Mouse (Mus musculus) brain, embryonic 14.5 days (tissue): Measurements from ENCODE around the gene Dock1. TPM values are rescaled to one million over a fixed set of nuclear protein-coding genes. Genes with fewer than 3 reads are reported as not detected.

ENCODE experiments used
- DNase-seq: peaks from one replicate; pipeline ENCODE4 v3.0.0-alpha.2; 2011; ENCODE audit warnings: low read depth
- CTCF ChIP-seq: fragments of 200-500 bp; IDR thresholded peaks from 2 replicates; pipeline ENCODE4 v1.5.1; 2012; ENCODE audit warnings: inconsistent platforms, mild to moderate bottlenecking, moderate library complexity, borderline replicate concordance; ENCODE audit not compliant: insufficient read depth, insufficient read length; ENCODE audit errors: extremely low read depth
- POLR2A ChIP-seq: fragments of 200-500 bp; IDR thresholded peaks from 2 replicates; pipeline ENCODE4 v1.6.1; 2012; ENCODE audit warnings: mild to moderate bottlenecking, inconsistent platforms, borderline replicate concordance; ENCODE audit not compliant: poor library complexity, insufficient read depth, insufficient read length, severe bottlenecking; ENCODE audit errors: extremely low read depth
- polyA plus RNA-seq: library from polyadenylated mRNA; depleted of rRNA; stranded (reverse); fragments of >200 nt; gene quantifications from 2 replicates; pipeline ENCODE4 v1.2.3, GENCODE M21; 2012

The Dock1 gene
- polyA plus RNA-seq, 1 experiment = 10.8 TPM

DNA sequence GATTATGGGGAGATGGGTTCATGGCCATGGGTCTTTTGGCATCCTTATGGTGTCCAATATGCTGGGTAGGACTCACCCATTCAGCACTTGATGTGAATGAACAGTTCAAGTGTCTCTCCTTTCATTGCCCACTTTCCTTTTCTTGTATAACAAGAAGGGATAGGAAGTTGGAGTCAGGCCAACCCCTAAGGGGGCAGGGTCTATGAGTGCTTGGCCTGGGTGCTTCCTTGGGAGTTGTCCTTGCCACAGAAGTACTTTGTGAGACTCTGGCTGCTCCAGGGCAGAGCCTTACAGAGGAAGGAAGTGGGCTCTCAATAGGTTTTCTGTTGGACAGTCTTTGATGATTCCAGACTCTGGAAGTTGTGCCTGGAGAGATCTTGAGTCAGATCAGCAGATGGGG is 58.9 kb downstream of the Dock1 start:
- DNase-seq = peak; percentile 22
- TF ChIP-seq POLR2A (no peak), CTCF (no peak)

DNA sequence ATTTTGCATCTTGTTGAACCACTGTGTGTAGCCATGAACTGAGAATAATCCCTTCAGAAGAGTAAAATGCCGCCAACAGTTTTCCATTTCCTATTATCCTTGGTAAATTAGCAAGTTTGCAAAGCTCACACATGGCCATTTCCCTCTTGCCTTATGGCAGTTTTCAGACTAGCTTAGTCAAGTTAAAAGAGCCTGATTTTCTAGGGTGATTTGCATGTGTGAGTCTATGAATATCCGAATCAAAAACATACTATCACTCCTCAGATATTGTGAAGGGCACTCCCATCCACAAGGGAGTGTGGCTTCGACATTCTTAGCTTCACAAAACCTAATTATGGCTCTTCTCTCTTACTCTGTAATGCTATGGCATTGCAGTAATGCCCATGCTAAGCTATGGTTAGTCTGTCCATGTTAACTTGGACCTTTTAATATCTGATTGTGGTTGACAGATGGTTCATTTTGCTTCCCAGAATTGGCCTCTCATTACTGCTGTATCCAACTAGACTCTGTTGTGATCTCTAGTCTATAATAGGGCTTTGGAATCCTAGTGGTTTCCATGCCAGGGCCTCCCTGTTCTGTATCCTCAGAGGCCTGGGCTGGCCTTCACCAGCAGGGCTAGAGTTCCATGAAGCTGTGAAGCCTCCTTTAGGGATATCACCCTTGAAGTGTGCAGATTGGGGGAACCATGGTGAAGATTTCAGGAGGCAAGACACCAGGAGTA is 60.1 kb downstream of the Dock1 start:
- DNase-seq = peak; percentile 65
- no peak for TF ChIP-seq POLR2A
- no peak for TF ChIP-seq CTCF

DNA sequence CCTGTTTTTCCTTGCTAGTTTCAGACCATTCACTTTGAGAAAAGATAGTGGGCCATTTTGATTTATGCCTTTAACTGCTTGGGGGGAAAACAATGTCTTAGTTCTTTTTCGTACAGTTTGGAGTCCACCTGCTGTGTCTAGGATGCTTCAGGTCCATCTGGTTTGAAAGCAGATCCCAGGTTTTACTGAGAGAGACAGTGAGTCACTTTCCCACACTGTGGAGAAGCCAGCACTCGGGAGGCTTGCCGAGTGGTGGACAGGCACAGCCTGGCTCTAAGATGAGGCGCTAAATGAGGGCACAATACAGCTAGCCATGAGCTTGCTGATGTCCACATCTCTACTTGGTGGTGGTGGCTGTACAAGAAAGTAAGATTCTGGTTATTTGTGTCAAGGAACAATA is 76.6 kb downstream of the Dock1 start:
- TF ChIP-seq CTCF (no peak), POLR2A (no peak)
- no peak for DNase-seq

DNA sequence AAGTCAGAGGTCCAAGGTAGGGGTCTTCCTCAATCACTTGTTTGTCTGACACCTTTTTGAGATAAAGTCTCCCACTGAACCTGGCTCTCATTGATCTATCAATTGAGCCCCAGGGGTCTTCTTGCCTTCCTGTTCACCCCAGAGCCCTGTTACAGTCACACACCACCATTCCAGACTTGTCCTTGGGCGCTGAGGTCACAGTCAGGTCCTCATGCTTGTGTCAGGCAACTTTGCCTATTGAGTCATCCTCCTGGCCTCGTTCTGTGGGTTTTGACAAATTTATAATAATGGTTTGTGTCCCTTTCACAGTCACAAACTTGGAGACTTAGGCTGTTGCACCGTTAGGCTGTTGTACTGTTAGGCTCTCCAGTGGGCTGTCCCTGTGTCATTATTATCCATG is 77.9 kb downstream of the Dock1 start:
- no peak for TF ChIP-seq CTCF
- TF ChIP-seq POLR2A = no peak
- DNase-seq = no peak

DNA sequence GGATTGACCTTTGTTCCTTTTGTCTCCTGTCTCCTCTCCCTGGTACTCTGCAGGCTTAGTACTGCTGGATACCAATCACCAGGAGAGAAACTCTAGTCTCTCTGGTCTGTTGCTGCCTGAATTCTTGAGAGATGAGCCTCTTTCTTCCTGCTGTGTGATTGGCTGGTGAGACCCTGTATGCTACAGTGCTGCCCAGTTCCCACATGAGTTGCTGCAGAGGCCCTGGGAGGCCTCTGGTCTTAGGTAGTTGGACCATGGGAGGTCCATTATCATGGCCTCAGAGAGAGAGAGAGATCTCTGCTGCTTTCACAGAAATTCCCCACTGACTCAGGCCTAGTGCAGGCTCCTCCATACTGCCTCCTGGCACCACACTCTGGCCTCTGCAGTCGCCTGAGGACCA is 79.2 kb downstream of the Dock1 start:
- TF ChIP-seq POLR2A = no peak
- TF ChIP-seq CTCF = no peak
- no peak for DNase-seq

DNA sequence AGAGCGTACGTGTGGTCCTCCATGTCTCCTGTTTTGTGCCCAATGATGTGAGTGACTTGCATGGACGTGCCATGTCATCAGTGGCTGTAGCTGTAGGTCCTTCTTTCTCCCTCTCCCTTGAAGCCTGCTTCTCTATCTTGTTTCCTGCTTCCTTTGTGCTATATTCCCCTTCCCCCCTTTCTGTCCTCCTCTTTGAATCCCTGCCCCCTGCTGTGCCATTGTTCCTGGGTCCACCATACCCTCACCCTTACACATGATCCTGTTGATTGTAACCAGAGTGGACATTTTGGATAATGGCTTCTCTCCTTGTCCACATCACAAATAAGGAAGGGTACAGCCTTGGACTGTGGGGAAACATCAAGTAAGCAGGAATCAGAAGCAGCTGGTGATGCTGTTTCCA is 81.0 kb downstream of the Dock1 start:
- TF ChIP-seq CTCF (no peak), POLR2A (no peak)
- DNase-seq = no peak

DNA sequence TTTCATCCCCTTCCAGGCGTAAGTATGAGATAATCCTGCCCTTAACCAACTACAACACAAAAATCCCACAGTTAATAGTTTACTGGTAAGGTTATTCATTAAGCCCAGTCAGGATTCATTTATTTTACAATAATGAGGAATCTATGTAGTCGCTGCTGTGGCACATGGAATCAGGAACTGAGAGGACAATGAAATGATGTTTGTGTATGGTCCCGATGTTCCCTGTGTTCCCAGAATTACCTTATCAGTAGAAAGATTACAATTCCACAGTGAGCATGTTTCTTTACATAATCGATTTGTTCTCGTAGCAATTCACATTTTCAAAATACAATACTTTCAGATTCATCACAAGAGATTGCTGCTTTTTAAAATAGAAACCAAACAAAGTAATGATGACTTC is 83.0 kb downstream of the Dock1 start:
- no peak for DNase-seq
- TF ChIP-seq POLR2A (no peak), CTCF (no peak)

DNA sequence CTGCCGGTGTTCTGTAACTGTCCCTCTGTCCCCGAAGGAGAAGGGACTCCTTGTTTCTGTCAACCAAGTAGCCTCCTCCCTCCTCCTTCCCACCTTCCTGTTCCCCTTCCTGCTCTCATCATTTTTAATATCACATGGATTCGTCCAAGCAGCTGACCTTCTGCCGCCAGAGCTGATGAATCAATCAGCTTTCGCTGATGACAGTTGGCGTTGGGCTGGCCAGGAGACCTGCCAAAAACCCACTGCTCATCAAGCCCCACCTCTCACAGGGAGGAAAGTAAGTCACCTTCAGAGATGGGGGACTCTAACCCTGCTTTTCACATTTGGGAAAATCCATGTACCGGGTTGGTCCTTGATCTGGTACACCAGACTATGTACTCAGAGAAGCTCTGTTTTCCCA is 87.2 kb downstream of the Dock1 start:
- TF ChIP-seq CTCF = no peak
- no peak for TF ChIP-seq POLR2A
- no peak for DNase-seq

DNA sequence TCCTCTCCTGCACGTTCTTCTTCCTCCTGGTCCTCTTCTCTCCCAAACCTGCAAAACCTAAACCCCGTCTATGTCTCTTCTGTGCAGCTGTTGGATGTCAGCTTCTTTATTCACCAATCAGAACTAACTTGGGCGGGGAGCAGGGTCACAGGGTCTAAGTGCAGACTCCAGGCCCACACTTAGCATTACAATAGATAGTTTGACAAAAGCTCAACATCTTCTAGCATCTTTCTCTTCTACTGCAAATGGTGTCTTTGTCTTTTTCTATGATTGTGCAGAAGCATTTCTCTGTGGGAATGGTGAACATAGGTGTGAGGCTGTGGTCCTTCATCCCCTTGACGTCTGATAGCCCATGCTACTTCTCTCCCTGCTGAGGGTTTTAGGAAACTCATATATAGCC is 91.3 kb downstream of the Dock1 start:
- no peak for DNase-seq
- TF ChIP-seq CTCF = no peak
- no peak for TF ChIP-seq POLR2A

DNA sequence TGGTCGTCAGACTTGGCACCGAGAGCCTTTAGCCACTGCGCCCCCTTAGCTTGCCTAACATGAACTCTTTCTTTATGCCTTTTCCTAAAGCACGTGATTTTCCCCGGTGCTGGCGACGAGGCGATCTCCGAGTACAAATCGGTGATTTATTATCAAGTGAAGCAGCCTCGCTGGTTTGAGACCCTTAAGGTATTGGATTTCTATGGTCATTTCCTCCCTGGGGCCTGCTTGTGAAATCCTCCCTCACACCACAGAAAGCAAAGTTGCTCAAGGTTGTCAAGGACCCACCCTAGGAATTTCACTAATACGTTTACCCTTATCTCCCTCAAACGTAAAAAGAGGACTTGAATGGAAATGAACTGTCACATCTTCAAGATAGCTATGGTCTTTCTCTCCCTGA is 94.7 kb downstream of the Dock1 start:
- DNase-seq = no peak
- TF ChIP-seq CTCF = no peak

DNA sequence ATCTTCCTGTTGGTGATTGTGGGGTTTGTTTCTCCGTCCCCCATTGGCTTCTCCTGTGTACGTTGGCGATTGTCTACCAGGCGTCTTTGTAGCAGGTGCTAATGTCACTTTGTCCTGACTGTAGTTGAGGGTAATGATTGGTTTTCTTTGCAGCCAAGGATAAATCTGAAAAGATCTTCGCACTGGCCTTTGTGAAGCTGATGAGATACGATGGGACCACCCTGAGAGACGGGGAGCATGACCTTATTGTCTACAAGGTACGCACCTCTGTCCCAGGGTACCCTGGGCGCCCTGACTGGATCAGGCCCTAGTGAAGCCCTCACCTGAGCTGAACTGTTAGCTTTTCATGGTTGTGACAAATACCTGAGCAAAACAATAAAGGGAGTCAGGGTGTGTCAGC is 100.9 kb downstream of the Dock1 start:
- TF ChIP-seq CTCF (no peak), POLR2A (no peak)
- DNase-seq = no peak

DNA sequence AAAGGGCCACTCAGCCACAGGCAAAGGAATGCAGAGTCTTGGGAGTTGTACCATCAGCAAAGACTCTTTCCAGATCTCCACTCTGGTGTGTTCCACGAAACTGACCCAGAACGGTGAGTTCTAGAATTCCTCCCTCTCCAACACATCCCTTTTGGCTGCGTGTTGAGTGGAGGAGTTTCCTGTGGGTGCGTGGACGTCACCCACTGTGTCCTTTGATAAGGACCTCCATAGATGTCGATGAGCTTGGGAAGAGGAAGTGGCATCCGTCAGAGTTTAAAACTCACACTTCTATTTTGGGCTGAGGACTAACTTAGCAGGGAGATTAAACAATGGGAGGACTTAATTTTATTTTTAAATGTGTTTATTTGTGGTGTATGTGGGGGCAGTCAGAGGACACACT is 101.9 kb downstream of the Dock1 start:
- no peak for DNase-seq
- no peak for TF ChIP-seq CTCF
- TF ChIP-seq POLR2A = no peak

DNA sequence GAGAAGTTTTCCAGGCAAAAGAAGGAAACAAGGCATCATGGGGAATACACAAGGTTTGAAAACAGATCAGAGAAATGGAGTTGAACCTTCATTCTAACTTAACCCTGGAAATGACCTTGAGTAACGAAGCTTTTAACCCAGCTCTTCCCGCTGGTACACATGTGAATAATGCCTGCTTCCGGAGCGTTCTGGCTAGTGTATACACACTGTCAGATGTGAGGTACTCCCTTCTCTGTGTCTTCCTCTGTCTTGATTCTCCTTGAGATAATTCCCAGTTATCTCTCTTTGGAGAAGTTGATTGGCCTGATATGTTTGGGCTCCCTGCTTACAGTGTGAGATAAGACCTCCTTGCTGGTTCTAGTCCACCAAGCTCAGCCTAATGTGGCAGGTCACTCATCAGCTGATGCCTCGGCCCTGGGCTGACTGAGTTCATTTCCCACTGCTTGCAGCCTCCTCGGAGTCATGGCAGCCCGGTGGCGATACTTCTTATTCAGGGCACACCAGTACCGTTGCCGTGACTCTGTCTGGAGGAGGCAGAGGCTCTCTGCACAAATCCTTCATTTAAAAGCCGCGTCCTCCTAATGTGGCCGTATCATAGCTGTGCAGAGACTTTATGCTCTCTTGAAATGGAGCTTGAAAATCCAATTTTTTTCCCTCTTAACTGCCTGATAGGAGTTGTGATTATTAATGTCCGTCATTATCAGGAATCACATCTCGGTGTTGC is 102.6 kb downstream of the Dock1 start:
- DNase-seq = peak; percentile 54

More for the DNA sequence above, 102.6 kb downstream of the Dock1 start:
- no peak for TF ChIP-seq POLR2A
- no peak for TF ChIP-seq CTCF
